Mouse (Mus musculus) lung, postnatal 0 days (tissue): ENCODE measurements around the gene Tnn.

Experiments
- CTCF ChIP-seq: IDR thresholded peaks from 2 replicates; pipeline ENCODE4 v1.5.1; 2016; ENCODE audit warnings: antibody characterized with exemption, mild to moderate bottlenecking
- EP300 ChIP-seq: IDR thresholded peaks from 2 replicates; pipeline ENCODE4 v1.6.1; 2016; ENCODE audit warnings: antibody characterized with exemption, mild to moderate bottlenecking, control low read depth

DNA sequence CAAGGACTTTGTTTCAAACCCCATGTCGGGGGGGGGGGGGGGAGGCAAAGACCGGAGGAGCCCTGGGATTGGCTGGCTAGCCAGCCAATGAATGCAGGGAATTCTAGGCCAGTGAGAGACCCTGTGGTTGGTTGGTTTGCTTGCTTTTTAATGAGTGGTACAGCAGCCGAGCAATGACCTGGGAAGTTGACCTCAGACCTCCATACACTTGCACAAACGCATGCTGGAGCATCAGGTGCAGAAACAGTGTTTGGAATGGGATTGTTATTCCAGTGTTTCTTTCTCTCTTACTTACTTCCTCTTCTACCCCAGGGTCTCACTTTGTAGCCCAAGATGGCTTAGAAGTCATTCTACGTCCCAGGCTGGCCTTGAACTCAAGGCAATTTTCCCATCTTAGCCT, 13.2 kb upstream of the Tnn start:
- TF ChIP-seq EP300 = no peak
- no peak for TF ChIP-seq CTCF
